Mouse (Mus musculus) intestine, postnatal 0 days (tissue): Measurements from ENCODE around the gene Atp5mpl. TPM values are rescaled to one million over a fixed set of nuclear protein-coding genes. Genes with fewer than 3 reads are reported as not detected.
A peak's percentile ranks its signal among the peaks of the same experiment; 100 is the strongest.
"Not testable (repeated sequence)": the region's sequence is repeated elsewhere in the genome, so short reads cannot be mapped to it uniquely, and the experiment has no call there.

ENCODE experiments used
- ATAC-seq: fragments of 200-750 bp; cut with Nextera tagmentation; 2 replicates; pipeline ENCODE4 v1.8.0; 2017; ENCODE audit warnings: mild to moderate bottlenecking, moderate TSS enrichment, moderate library complexity
- H3K27ac ChIP-seq: fragments of 300-500 bp; sonication (generic); 2 replicates; pipeline ENCODE4 v1.5.1; 2014; ENCODE audit warnings: mild to moderate bottlenecking, low read depth, low read length, moderate library complexity
- H3K27me3 ChIP-seq: fragments of 300-500 bp; sonication (generic); replicated peaks from 2 replicates; pipeline ENCODE4 v1.6.1; 2014; ENCODE audit warnings: low read length, mixed read lengths; ENCODE audit not compliant: control insufficient read depth, insufficient read depth
- H3K36me3 ChIP-seq: fragments of 300-500 bp; sonication (generic); 2 replicates; pipeline ENCODE4 v1.6.1; 2014; ENCODE audit warnings: mild to moderate bottlenecking, moderate library complexity; ENCODE audit not compliant: control insufficient read depth, insufficient read depth
- H3K4me1 ChIP-seq: fragments of 300-500 bp; sonication (generic); replicated peaks from 2 replicates; pipeline ENCODE4 v1.6.1; 2014; ENCODE audit warnings: antibody characterized with exemption, low read length, mixed read lengths; ENCODE audit not compliant: control insufficient read depth, insufficient read depth
- H3K4me2 ChIP-seq: fragments of 300-500 bp; sonication (generic); replicated peaks from 2 replicates; pipeline ENCODE4 v1.6.1; 2014; ENCODE audit warnings: low read depth, mild to moderate bottlenecking, moderate library complexity
- H3K4me3 ChIP-seq: fragments of 300-500 bp; sonication (generic); 2 replicates; pipeline ENCODE4 v1.5.1; 2014; ENCODE audit warnings: low read depth, low read length
- H3K9ac ChIP-seq: fragments of 300-500 bp; sonication (generic); 2 replicates; pipeline ENCODE4 v1.6.1; 2014; ENCODE audit warnings: mild to moderate bottlenecking, low read depth, low read length
- H3K9me3 ChIP-seq: fragments of 300-500 bp; sonication (generic); 2 replicates; pipeline ENCODE4 v1.6.1; 2016; ENCODE audit warnings: mixed run types; ENCODE audit not compliant: control insufficient read depth
- CTCF ChIP-seq: sonication (generic); IDR thresholded peaks from 2 replicates; pipeline ENCODE4 v1.5.1; 2016; ENCODE audit warnings: low read depth, mild to moderate bottlenecking, control low read depth, antibody characterized with exemption, moderate library complexity
- WGBS: fragments of 180-500 bp; shearing (Covaris S2); extraction: QIAGEN DNeasy Blood & Tissue Kit; methylation state at CpG from one replicate; pipeline ENCODE4 v1.1.7; 2014; 5-methylcytosine and 5-hydroxymethylcytosine counted together
- polyA plus RNA-seq: library from polyadenylated mRNA; unstranded; fragments of >200 nt; fragmentation: Nextera tagmentation; extraction: Ambion mirVana; gene quantifications from 2 replicates; pipeline ENCODE4 v1.2.1, GENCODE M21; 2015

Atp5mpl gene
- polyA plus RNA-seq, 1 experiment from 2014 or later: 1,348 TPM

- H3K4me2 ChIP-seq: no peak overlapping the region
- no peaks in the 10 kb centered on the region for H3K27me3 ChIP-seq
- no peaks in the 10 kb centered on the region for H3K4me1 ChIP-seq
- ATAC-seq: peak; percentile 60; the same call in 1 of the 2 replicates
- no peak overlapping the region for H3K27ac ChIP-seq
- no peak overlapping the region for H3K4me3 ChIP-seq
- H3K36me3 ChIP-seq: peaks cover 34% of the 10 kb centered on the region
- H3K9me3 ChIP-seq: no peaks in the 10 kb centered on the region
- TF ChIP-seq CTCF: peak; percentile 90
- no peak overlapping the region for H3K9ac ChIP-seq
- WGBS: 36% methylated on average over 9 of the region's 9 CpGs
Measured at GRCm38 (mm10) chr12:111958101-111958865, 8.5 kb downstream of the Atp5mpl start.

DNA sequence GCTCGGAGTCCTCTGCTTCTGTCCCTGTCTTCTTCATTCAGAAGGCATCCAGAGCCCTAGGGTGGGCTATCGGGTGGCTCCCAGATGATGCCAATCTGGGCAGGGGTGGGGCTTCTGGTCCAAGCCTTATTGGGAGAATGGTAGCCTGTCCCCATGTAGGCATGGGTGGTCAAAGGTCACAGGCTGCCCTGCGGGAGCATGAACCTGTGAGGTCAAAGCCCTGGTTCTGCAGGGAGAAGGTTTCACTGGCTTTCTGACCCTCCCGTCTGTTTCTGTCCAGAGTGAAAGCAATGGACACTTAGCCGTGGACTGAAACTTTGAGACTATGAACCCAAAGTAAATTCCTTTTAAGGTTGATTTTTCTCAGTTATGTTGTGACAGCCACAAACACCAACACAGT is 10.6 kb downstream of the Atp5mpl start:
- no peak overlapping the region for H3K27ac ChIP-seq
- H3K36me3 ChIP-seq: peaks cover 21% of the 10 kb centered on the region
- no peak overlapping the region for H3K9ac ChIP-seq
- 66% methylated on average over 5 of the region's 5 CpGs for WGBS
- ATAC-seq: no peak
- no peaks in the 10 kb centered on the region for H3K27me3 ChIP-seq
- no peaks in the 10 kb centered on the region for H3K9me3 ChIP-seq
- no peak overlapping the region for H3K4me3 ChIP-seq
- peaks cover 7% of the 10 kb centered on the region; the same call in 1 of the 2 replicates for H3K4me1 ChIP-seq
- TF ChIP-seq CTCF: no peak
- no peak overlapping the region for H3K4me2 ChIP-seq

- H3K27me3 ChIP-seq: no peaks in the 10 kb centered on the region
- H3K27ac ChIP-seq: no peak overlapping the region
- 23% methylated on average over 5 of the region's 5 CpGs for WGBS
- no peaks in the 10 kb centered on the region for H3K9me3 ChIP-seq
- no peak overlapping the region for H3K4me3 ChIP-seq
- H3K4me1 ChIP-seq: peaks cover 13% of the 10 kb centered on the region
- no peak overlapping the region for H3K4me2 ChIP-seq
- no peak overlapping the region for H3K9ac ChIP-seq
- peak; percentile 47 for ATAC-seq
- TF ChIP-seq CTCF: no peak
- H3K36me3 ChIP-seq: no peaks in the 10 kb centered on the region
Measured at GRCm38 (mm10) chr12:111951701-111952100, 15.1 kb downstream of the Atp5mpl start.

DNA sequence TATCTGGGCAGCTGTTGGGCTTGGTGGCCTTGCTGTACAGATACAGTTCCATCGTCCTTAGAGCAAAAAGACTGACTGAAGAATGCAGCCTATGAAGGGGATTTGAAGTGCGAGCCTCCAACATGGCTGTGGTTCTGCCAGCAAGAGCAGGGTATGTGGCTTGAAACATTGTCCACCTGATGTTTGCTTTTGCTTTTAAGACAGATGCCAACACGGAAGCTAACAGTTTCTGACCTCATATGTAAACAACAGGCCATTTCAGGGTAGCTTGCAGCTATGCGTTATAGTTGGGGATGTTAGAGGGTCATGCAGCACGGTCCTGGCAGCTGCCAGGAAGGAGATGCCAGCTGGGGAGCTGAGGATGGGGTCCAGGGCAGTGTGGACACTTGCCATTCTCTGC is 16.3 kb downstream of the Atp5mpl start:
- H3K4me1 ChIP-seq: peaks cover 13% of the 10 kb centered on the region
- WGBS: 57% methylated on average over 5 of the region's 5 CpGs
- no peaks in the 10 kb centered on the region for H3K27me3 ChIP-seq
- H3K4me2 ChIP-seq: no peak overlapping the region
- H3K4me3 ChIP-seq: no peak overlapping the region
- H3K9ac ChIP-seq: no peak overlapping the region
- no peak overlapping the region for H3K27ac ChIP-seq
- no peak for ATAC-seq
- no peak for TF ChIP-seq CTCF
- no peaks in the 10 kb centered on the region for H3K36me3 ChIP-seq
- no peaks in the 10 kb centered on the region for H3K9me3 ChIP-seq

GRCm38 (mm10) chr12:111946716-111947115 is 20.1 kb downstream of the Atp5mpl start:
- H3K27me3 ChIP-seq: no peaks in the 10 kb centered on the region
- TF ChIP-seq CTCF: peak; percentile 97
- H3K9me3 ChIP-seq: no peaks in the 10 kb centered on the region
- no peak overlapping the region for H3K4me3 ChIP-seq
- 25% methylated on average over 2 of the region's 2 CpGs for WGBS
- H3K27ac ChIP-seq: peak overlapping the region; percentile 62; the same call in 1 of the 2 replicates
- no peaks in the 10 kb centered on the region; the same call in 1 of the 2 replicates for H3K36me3 ChIP-seq
- H3K9ac ChIP-seq: no peak overlapping the region
- H3K4me1 ChIP-seq: peaks cover 17% of the 10 kb centered on the region
- ATAC-seq: peak; percentile 34
- H3K4me2 ChIP-seq: no peak overlapping the region

DNA sequence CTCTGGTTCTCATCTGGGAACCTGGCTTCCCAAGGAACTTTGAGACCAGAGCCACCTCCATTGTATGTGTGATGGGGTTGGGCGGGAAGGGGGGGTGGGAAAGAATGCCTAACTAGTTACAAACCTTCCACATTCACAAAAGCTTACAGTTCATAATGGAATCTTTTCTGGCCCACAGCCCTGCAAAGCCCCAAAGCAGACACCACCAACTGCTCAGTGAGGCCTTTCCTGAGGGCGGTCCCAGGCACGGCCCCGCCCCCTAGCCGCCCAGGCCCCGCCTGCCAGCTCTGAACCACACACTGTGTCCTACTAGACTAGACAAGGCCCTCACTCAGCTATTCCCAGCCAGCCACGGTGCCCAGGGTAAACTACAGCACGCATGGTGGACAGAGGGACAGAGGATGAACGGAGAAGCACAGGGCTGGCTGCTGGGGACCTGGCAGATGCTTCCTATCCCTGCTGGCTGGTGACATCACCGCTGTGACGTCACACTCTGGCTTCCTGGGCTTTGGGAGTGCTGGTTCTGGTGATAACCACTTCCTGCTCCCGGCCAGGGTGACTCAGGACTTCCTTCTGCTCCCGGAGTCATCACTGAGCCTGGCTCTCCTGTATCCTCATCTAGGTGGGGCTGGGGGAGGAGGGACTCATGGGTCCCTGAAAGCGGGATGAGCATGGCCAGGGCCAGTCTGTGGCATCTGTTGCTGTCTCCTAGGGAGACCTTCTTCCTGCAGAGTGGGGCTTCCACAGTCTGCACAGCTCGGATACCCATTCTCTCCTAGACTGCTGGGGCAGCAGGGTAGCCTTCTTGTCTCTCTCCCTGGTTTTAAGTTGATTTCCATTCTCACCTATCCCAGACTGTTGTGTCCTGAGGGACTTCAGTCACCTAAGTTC is 20.8 kb downstream of the Atp5mpl start:
- H3K27me3 ChIP-seq, H3K4me2 ChIP-seq, H3K36me3 ChIP-seq, H3K4me3 ChIP-seq, H3K9me3 ChIP-seq, H3K9ac ChIP-seq: not testable (repeated sequence)
- Histone ChIP-seq H3K4me1 (peaks cover 12% of the 10 kb centered on the region), H3K27ac (peak overlapping the region; percentile 84)
- 51% methylated on average over 9 of the region's 15 CpGs for WGBS
- peak; percentile 44 for ATAC-seq
